Mouse (Mus musculus) heart, postnatal 0 days (tissue): Measurements from ENCODE around the gene Rnf38. TPM values are rescaled to one million over a fixed set of nuclear protein-coding genes. Genes with fewer than 3 reads are reported as not detected.

ENCODE experiments used
- ATAC-seq: fragments of 200-750 bp; cut with Nextera tagmentation; 2 replicates; pipeline ENCODE4 v1.8.0; 2017; ENCODE audit warnings: low read depth, moderate number of reproducible peaks, moderate library complexity; ENCODE audit not compliant: insufficient read depth
- DNase-seq: peaks from one replicate; pipeline ENCODE4 v3.0.0-alpha.2; 2016; ENCODE audit warnings: low spot score
- H3K27ac ChIP-seq: fragments of 300-500 bp; sonication (generic); 2 replicates; pipeline ENCODE4 v1.5.1; 2014; ENCODE audit warnings: low read depth, mild to moderate bottlenecking
- H3K27me3 ChIP-seq: fragments of 300-500 bp; sonication (generic); 2 replicates; pipeline ENCODE4 v1.6.1; 2014; ENCODE audit warnings: low read length, mixed read lengths; ENCODE audit not compliant: control insufficient read depth, insufficient read depth
- H3K36me3 ChIP-seq: fragments of 300-500 bp; sonication (generic); replicated peaks from 2 replicates; pipeline ENCODE4 v1.6.1; 2014; ENCODE audit warnings: low read length, mixed read lengths; ENCODE audit not compliant: control insufficient read depth, insufficient read depth
- H3K4me1 ChIP-seq: fragments of 300-500 bp; sonication (generic); 2 replicates; pipeline ENCODE4 v1.6.1; 2014; ENCODE audit warnings: antibody characterized with exemption; ENCODE audit not compliant: control insufficient read depth, insufficient read depth
- H3K4me2 ChIP-seq: fragments of 300-500 bp; sonication (generic); 2 replicates; pipeline ENCODE4 v1.6.1; 2014; ENCODE audit warnings: low read depth, mild to moderate bottlenecking, low read length, moderate library complexity
- H3K4me3 ChIP-seq: fragments of 300-500 bp; sonication (generic); 2 replicates; pipeline ENCODE4 v1.5.1; 2014; ENCODE audit warnings: low read depth, low read length
- H3K9ac ChIP-seq: fragments of 300-500 bp; sonication (generic); replicated peaks from 2 replicates; pipeline ENCODE4 v1.6.1; 2014; ENCODE audit warnings: low read depth, low read length, mixed read lengths
- H3K9me3 ChIP-seq: fragments of 300-500 bp; sonication (generic); replicated peaks from 2 replicates; pipeline ENCODE4 v1.6.1; 2016; ENCODE audit warnings: low read length; ENCODE audit not compliant: control insufficient read depth
- CTCF ChIP-seq: IDR thresholded peaks from 2 replicates; pipeline ENCODE4 v1.5.1; 2016; ENCODE audit warnings: antibody characterized with exemption, control low read depth, low read depth
- EP300 ChIP-seq: IDR thresholded peaks from 2 replicates; pipeline ENCODE4 v1.6.1; 2016; ENCODE audit warnings: antibody characterized with exemption, low read depth
- whole genome bisulfite sequencing: fragments of 180-500 bp; shearing (Covaris S2); extraction: QIAGEN DNeasy Blood & Tissue Kit; methylation state at CpG from one replicate; pipeline ENCODE4 v1.1.7; 2014; 5-methylcytosine and 5-hydroxymethylcytosine counted together
- microRNA-seq: library from miRNA; unstranded; fragments of <30 nt; microRNA quantifications from one replicate; pipeline ENCODE4, GENCODE M21; 2016
- polyA plus RNA-seq: library from polyadenylated mRNA; unstranded; fragments of >200 nt; fragmentation: Nextera tagmentation; extraction: Ambion mirVana; gene quantifications from 2 replicates; pipeline ENCODE4 v1.2.1, GENCODE M21; 2015
- total RNA-seq: library from RNA; depleted of rRNA; stranded (reverse); fragments of >200 nt; gene quantifications from 2 replicates; pipeline ENCODE4 v1.2.3, GENCODE M21; 2014; ENCODE audit warnings: low replicate concordance; rRNA removed

Gene Rnf38
- total and polyA plus RNA-seq, 2 experiments from 2014 or later, result 7.3 to 41.1 TPM

GRCm38 (mm10) chr4:44092359-44092758 is 141.2 kb downstream of the Rnf38 start:
- ATAC-seq (no peak; the same call in 1 of the 2 replicates), DNase-seq (no peak)

GRCm38 (mm10) chr4:44085566-44085965 is 148.0 kb downstream of the Rnf38 start:
- 91% methylated on average over 3 of the region's 3 CpGs for WGBS
- Histone ChIP-seq H3K9me3 (no peaks in the 10 kb centered on the region), H3K36me3 (no peaks in the 10 kb centered on the region), H3K4me2 (no peak overlapping the region), H3K27ac (no peak overlapping the region), H3K9ac (no peak overlapping the region), H3K4me3 (no peak overlapping the region), H3K27me3 (no peaks in the 10 kb centered on the region), H3K4me1 (no peaks in the 10 kb centered on the region)
- ATAC-seq (no peak), DNase-seq (no peak)
- TF ChIP-seq EP300, result no peak
- no peak for TF ChIP-seq CTCF

More at GRCm38 (mm10) chr4:44092359-44092758, 141.2 kb downstream of the Rnf38 start:
- H3K9me3 ChIP-seq, result no peaks in the 10 kb centered on the region
- no peak for TF ChIP-seq CTCF
- WGBS, result 42% methylated on average over 11 of the region's 11 CpGs
- no peak overlapping the region for H3K9ac ChIP-seq
- no peak overlapping the region for H3K4me2 ChIP-seq
- no peaks in the 10 kb centered on the region for H3K27me3 ChIP-seq
- peak overlapping the region; percentile 66 for H3K27ac ChIP-seq
- no peaks in the 10 kb centered on the region for H3K36me3 ChIP-seq
- H3K4me3 ChIP-seq, result no peak overlapping the region
- no peaks in the 10 kb centered on the region for H3K4me1 ChIP-seq

- TF ChIP-seq CTCF, result no peak
- no peak for TF ChIP-seq EP300
- Histone ChIP-seq H3K4me3 (no peak overlapping the region), H3K4me2 (peak overlapping the region; percentile 34; the same call in 1 of the 2 replicates), H3K9ac (no peak overlapping the region), H3K36me3 (no peaks in the 10 kb centered on the region), H3K27me3 (no peaks in the 10 kb centered on the region), H3K4me1 (no peaks in the 10 kb centered on the region), H3K27ac (peak overlapping the region; percentile 44), H3K9me3 (no peaks in the 10 kb centered on the region)
- DNase-seq (no peak), ATAC-seq (no peak)
- 81% methylated on average over 13 of the region's 13 CpGs for WGBS
Measured at GRCm38 (mm10) chr4:44084602-44085325, 148.8 kb downstream of the Rnf38 start.

GRCm38 (mm10) chr4:44083945-44084344 is 149.6 kb downstream of the Rnf38 start, which contains the start of gene Gne:
Gene Gne, minus strand, starts transcription at chr4:44084177.
- ATAC-seq (peak; percentile 77), DNase-seq (peak; percentile 34)
- Histone ChIP-seq H3K27ac (peak within 1 kb of the TSS; percentile 62), H3K27me3 (no peaks in the 10 kb centered on the region), H3K4me2 (peak within 1 kb of the TSS; percentile 34), H3K4me3 (no peak within 1 kb of the TSS), H3K36me3 (no peaks in the 10 kb centered on the region), H3K4me1 (no peaks in the 10 kb centered on the region), H3K9ac (no peak within 1 kb of the TSS), H3K9me3 (no peaks in the 10 kb centered on the region)
- no peak for TF ChIP-seq CTCF
- no peak for TF ChIP-seq EP300
- WGBS, result 14% methylated on average over 11 of the region's 11 CpGs

GRCm38 (mm10) chr4:44078358-44078933 is 155.1 kb downstream of the Rnf38 start:
- H3K27me3 ChIP-seq, result no peaks in the 10 kb centered on the region

More at GRCm38 (mm10) chr4:44078358-44078933, 155.1 kb downstream of the Rnf38 start:
- Histone ChIP-seq H3K9me3 (no peaks in the 10 kb centered on the region), H3K9ac (no peak overlapping the region), H3K36me3 (no peaks in the 10 kb centered on the region), H3K4me1 (no peaks in the 10 kb centered on the region), H3K4me2 (no peak overlapping the region), H3K4me3 (no peak overlapping the region), H3K27ac (no peak overlapping the region)
- ATAC-seq (no peak), DNase-seq (no peak)
- no peak for TF ChIP-seq CTCF
- TF ChIP-seq EP300, result no peak
- 81% methylated on average over 7 of the region's 7 CpGs for WGBS

Small RNA genes within 50 kb of the gene (microRNA-seq; reads per million reads assigned to microRNA genes)
- not detected for gene Mir5106

Other genes with a start within 250 kb of the Rnf38 start
- 128 and 168 TPM in 2 replicates for gene Clta, start 229.3 kb downstream of the Rnf38 start, total RNA-seq
- 106 and 112 TPM in 2 replicates for gene Clta, start 229.3 kb downstream of the Rnf38 start, polyA plus RNA-seq
- 44.0 and 45.5 TPM in 2 replicates for gene Gne, start 149.6 kb downstream of the Rnf38 start, total RNA-seq
- 24.2 and 25.5 TPM in 2 replicates for gene Gne, start 149.6 kb downstream of the Rnf38 start, polyA plus RNA-seq
- 13.2 and 13.7 TPM in 2 replicates for gene Melk, start 67.1 kb upstream of the Rnf38 start, total RNA-seq
- 6.3 and 6.9 TPM in 2 replicates for gene Melk, start 67.1 kb upstream of the Rnf38 start, polyA plus RNA-seq